Mouse (Mus musculus): Measurements from ENCODE around the gene Slc35b2. TPM values are rescaled to one million over a fixed set of nuclear protein-coding genes. Genes with fewer than 3 reads are reported as not detected.

Slc35b2 gene
- polyA plus RNA-seq, 1 experiment from 2014 or later: 79.5 TPM

DNA sequence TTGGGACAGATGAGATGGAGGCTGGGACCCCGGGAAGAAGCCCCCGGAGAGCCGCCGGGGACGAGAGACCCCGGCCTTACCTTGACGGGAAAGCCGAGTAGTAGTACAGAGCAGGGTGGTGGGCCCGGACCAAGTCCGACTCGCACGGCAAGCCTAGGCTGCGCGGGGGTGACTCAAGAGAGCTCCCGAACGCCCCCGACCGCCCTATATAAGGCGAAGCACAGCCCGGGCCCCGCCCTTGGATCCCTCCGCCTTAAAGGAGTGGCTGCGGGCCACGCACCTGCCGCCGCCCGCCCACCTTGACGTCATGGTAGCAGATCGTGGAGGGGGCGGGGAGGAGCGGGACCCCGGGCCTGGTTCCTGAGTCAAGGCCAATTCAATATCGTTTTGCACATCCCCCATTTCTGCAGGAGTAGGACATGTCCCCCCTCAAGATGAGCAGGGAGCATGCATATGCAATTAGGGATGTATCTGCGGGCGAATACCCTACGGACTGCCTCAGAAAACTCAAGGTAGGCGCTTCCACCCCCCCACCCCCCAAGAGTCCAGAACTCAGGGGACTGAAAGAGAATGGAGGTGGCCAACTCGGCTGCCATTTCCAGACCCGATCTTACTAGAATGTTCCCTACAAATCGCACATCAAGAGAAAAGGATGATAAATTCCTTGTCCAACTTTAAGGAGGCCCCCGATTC, 9.6 kb downstream of the Slc35b2 start, which contains the start of gene Hsp90ab1:
Hsp90ab1 (minus strand) TSS at position 185 of the 693 bp plus-strand sequence.
- Histone ChIP-seq H3K27ac (ENCODE audit: low read depth, low read length) (peak within 1 kb of the TSS; percentile 95), H3K27me3 (replicated peaks; ENCODE audit: control insufficient read depth, insufficient read depth, low read length) (no peaks in the 10 kb centered on the region), H3K4me1 (replicated peaks; ENCODE audit: control insufficient read depth, insufficient read depth, low read length) (peaks cover 9% of the 10 kb centered on the region), H3K4me3 (ENCODE audit: low read depth, low read length) (peak within 1 kb of the TSS; percentile 100), H3K9ac (ENCODE audit: low read depth, low read length) (peak within 1 kb of the TSS; percentile 97), H3K9me3 (ENCODE audit: control insufficient read depth) (no peaks in the 10 kb centered on the region), H3K36me3 (ENCODE audit: control insufficient read depth, insufficient read depth) (peaks cover 32% of the 10 kb centered on the region), H3K4me2 (replicated peaks; ENCODE audit: low read depth) (peak within 1 kb of the TSS; percentile 86)
- TF ChIP-seq CTCF (IDR thresholded peaks at IDR 0.05; ENCODE audit: low read depth): no peak
- peak; percentile 81 for ATAC-seq
- under 1% methylated on average over 41 of the region's 41 CpGs for WGBS

DNA sequence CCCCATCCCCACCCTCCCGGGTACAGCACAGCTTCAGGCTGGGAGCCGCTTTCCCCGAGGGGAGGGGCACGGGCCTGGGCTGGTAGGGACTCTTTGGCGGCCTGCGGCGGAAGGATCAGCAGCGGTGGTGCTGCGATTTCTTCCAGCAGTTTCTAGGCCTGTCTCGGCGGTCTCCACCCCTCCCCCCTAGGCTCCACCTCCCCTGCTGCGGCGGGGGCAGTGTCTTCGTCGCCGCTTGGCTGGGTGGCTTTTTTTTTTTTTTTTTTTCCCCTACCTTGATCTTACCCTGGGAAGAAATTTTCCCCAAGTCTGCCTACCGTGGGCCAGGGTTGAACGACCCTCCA, 10.1 kb downstream of the Slc35b2 start:
- Histone ChIP-seq H3K9me3 (ENCODE audit: control insufficient read depth) (no peaks in the 10 kb centered on the region), H3K4me2 (replicated peaks; ENCODE audit: low read depth) (peak overlapping the region; percentile 86), H3K4me1 (replicated peaks; ENCODE audit: control insufficient read depth, insufficient read depth, low read length) (peaks cover 9% of the 10 kb centered on the region), H3K27ac (ENCODE audit: low read depth, low read length) (peak overlapping the region; percentile 95), H3K4me3 (ENCODE audit: low read depth, low read length) (peak overlapping the region; percentile 100), H3K36me3 (ENCODE audit: control insufficient read depth, insufficient read depth) (peaks cover 27% of the 10 kb centered on the region), H3K27me3 (replicated peaks; ENCODE audit: control insufficient read depth, insufficient read depth, low read length) (no peaks in the 10 kb centered on the region), H3K9ac (ENCODE audit: low read depth, low read length) (peak overlapping the region; percentile 97)
- TF ChIP-seq CTCF (IDR thresholded peaks at IDR 0.05; ENCODE audit: low read depth): no peak
- peak; percentile 70 for ATAC-seq
- under 1% methylated on average over 18 of the region's 18 CpGs for WGBS

DNA sequence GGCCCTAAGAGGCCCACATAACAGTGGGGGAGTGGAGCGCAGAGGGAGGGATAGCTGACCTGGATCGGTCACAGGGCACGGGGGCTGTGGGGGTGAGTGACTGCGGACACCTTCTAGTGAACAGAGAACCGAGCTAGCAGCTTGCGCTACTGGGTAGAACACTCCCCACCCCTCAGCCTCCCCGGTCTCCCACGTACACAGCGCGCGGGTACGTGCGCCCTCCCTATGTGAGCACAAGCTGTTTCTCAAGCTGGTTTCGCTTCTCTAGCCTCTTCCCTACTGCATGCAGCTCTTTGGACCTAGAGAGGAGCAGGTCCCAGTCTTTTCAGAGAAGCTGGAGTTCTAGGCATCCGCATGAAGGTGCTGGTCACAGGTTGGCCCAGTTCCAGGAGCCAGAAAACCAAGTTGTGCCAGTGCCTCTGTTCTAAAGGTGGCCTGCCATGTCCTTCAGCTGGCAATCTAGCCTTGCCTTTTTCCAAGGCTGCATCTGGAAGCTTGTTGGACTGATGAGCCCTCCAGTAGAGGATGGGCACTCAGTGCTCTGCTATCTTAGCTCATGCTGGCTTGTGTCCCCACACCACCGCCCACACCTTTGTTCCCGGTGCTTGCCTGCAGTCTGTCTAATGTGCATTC, 10.6 kb downstream of the Slc35b2 start:
- H3K27ac ChIP-seq (ENCODE audit: low read depth, low read length): peak overlapping the region; percentile 95
- no peaks in the 10 kb centered on the region for H3K27me3 ChIP-seq (replicated peaks; ENCODE audit: control insufficient read depth, insufficient read depth, low read length)
- peak overlapping the region; percentile 100 for H3K4me3 ChIP-seq (ENCODE audit: low read depth, low read length)
- H3K4me2 ChIP-seq (replicated peaks; ENCODE audit: low read depth): peak overlapping the region; percentile 86
- H3K9ac ChIP-seq (ENCODE audit: low read depth, low read length): peak overlapping the region; percentile 97
- 4% methylated on average over 17 of the region's 17 CpGs for WGBS
- peak; percentile 20 for ATAC-seq
- H3K9me3 ChIP-seq (ENCODE audit: control insufficient read depth): no peaks in the 10 kb centered on the region
- no peak for TF ChIP-seq CTCF (IDR thresholded peaks at IDR 0.05; ENCODE audit: low read depth)
- H3K4me1 ChIP-seq (replicated peaks; ENCODE audit: control insufficient read depth, insufficient read depth, low read length): peaks cover 9% of the 10 kb centered on the region
- H3K36me3 ChIP-seq (ENCODE audit: control insufficient read depth, insufficient read depth): peaks cover 22% of the 10 kb centered on the region

DNA sequence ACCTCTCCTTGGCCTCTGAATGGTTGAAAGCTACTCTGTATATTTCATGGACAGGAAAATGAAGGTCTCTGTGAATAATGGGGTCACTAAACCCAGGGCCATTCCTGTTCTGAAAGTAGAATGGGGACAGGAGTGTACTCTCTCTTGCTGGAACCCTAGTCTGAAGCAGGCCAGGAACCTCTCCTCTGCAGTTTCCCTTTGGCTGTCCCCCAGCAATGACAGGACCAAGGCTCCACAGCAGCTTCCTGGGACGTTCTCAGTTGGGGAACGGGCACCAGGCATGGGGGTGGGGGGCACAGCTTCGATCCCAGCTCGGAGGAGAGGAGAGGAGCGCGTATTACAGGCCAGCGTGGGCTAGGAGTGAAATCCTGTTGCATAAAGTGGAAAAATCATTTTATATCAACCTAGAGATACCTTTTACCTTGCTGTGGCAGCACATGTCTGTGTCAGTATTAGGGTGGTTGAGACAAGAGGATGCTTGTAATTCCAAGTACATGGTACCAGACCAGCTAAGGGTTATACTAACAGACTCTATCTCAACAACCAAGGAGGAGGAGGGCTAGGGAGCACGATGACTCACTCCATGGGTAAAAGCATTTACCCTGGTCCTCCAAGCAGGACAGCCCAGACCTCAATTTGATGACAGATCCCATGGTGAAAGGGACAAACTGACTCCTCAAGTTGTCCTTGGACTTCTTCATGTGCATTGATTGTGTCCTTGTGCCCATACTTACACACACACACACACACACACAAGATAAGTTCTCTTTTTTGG, 11.6 kb downstream of the Slc35b2 start:
- ATAC-seq: no peak
- Histone ChIP-seq H3K4me3 (ENCODE audit: low read depth, low read length) (no peak overlapping the region), H3K27ac (ENCODE audit: low read depth, low read length) (no peak overlapping the region), H3K27me3 (replicated peaks; ENCODE audit: control insufficient read depth, insufficient read depth, low read length) (no peaks in the 10 kb centered on the region), H3K9me3 (ENCODE audit: control insufficient read depth) (no peaks in the 10 kb centered on the region), H3K4me1 (replicated peaks; ENCODE audit: control insufficient read depth, insufficient read depth, low read length) (peaks cover 9% of the 10 kb centered on the region), H3K9ac (ENCODE audit: low read depth, low read length) (0 out of 2 replicates have a peak overlapping the region, but pooled peaks have one; percentile 3), H3K36me3 (ENCODE audit: control insufficient read depth, insufficient read depth) (peaks cover 11% of the 10 kb centered on the region), H3K4me2 (replicated peaks; ENCODE audit: low read depth) (no peak overlapping the region)
- 90% methylated on average over 8 of the region's 8 CpGs for WGBS
- TF ChIP-seq CTCF (IDR thresholded peaks at IDR 0.05; ENCODE audit: low read depth): no peak

DNA sequence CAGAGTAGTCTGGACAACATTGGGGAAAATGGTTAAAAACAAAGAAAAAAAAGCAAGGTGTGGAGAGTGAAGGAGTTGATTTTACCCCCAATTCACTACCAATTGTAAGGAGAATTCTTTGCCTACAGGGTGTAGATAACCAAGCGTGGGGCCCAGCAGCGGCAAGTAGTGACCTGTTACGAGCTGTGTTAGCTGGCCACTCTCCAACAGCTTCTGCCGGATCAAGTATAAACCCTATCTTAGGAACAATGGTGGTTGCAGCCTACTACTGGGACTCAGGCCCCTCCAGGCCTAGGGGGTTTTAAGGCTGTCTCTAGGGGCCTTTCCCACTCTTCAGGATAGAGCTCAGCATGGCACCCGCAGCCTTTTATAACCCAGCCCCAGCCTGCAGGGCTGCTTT, 14.6 kb downstream of the Slc35b2 start:
- no peaks in the 10 kb centered on the region for H3K36me3 ChIP-seq (ENCODE audit: control insufficient read depth, insufficient read depth)
- 46% methylated on average over 5 of the region's 5 CpGs for WGBS
- no peak overlapping the region for H3K9ac ChIP-seq (ENCODE audit: low read depth, low read length)
- H3K27ac ChIP-seq (ENCODE audit: low read depth, low read length): no peak overlapping the region
- H3K9me3 ChIP-seq (ENCODE audit: control insufficient read depth): no peaks in the 10 kb centered on the region
- no peak for TF ChIP-seq CTCF (IDR thresholded peaks at IDR 0.05; ENCODE audit: low read depth)
- H3K4me2 ChIP-seq (replicated peaks; ENCODE audit: low read depth): no peak overlapping the region
- peaks cover 3% of the 10 kb centered on the region; the same call in 1 of the 2 replicates for H3K4me1 ChIP-seq (replicated peaks; ENCODE audit: control insufficient read depth, insufficient read depth, low read length)
- no peak for ATAC-seq
- H3K27me3 ChIP-seq (replicated peaks; ENCODE audit: control insufficient read depth, insufficient read depth, low read length): no peaks in the 10 kb centered on the region
- H3K4me3 ChIP-seq (ENCODE audit: low read depth, low read length): no peak overlapping the region

DNA sequence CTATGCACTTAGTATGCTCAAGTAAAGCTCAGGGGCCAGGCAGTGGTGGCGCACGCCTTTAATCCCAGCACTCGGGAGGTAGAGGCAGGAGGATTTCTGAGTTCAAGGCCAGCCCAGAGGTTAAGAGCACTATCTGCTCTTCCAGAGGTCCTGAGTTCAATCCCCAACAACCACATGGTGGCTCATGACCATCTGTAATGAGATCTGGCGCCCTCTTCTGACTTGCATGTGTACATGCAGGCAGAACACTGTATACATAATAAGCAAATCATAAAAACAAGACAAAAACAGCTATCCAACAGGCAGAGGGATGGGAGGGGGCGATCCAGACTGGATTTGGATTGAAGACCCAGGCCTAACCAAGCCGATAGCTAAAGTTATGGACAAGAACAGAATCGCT, 15.2 kb downstream of the Slc35b2 start:
- peak; percentile 80 for TF ChIP-seq CTCF (IDR thresholded peaks at IDR 0.05; ENCODE audit: low read depth)

More for the DNA sequence above, 15.2 kb downstream of the Slc35b2 start:
- Histone ChIP-seq H3K9me3 (ENCODE audit: control insufficient read depth) (no peaks in the 10 kb centered on the region), H3K4me3 (ENCODE audit: low read depth, low read length) (no peak overlapping the region), H3K36me3 (ENCODE audit: control insufficient read depth, insufficient read depth) (no peaks in the 10 kb centered on the region), H3K27me3 (replicated peaks; ENCODE audit: control insufficient read depth, insufficient read depth, low read length) (no peaks in the 10 kb centered on the region), H3K4me1 (replicated peaks; ENCODE audit: control insufficient read depth, insufficient read depth, low read length) (peaks cover 3% of the 10 kb centered on the region; the same call in 1 of the 2 replicates), H3K9ac (ENCODE audit: low read depth, low read length) (no peak overlapping the region), H3K4me2 (replicated peaks; ENCODE audit: low read depth) (no peak overlapping the region), H3K27ac (ENCODE audit: low read depth, low read length) (no peak overlapping the region)
- no peak for ATAC-seq
- 76% methylated on average over 7 of the region's 7 CpGs for WGBS

Measured in intestine, postnatal 0 days (tissue).